Mouse (Mus musculus): ENCODE measurements around the gene Phldb2.

DNA sequence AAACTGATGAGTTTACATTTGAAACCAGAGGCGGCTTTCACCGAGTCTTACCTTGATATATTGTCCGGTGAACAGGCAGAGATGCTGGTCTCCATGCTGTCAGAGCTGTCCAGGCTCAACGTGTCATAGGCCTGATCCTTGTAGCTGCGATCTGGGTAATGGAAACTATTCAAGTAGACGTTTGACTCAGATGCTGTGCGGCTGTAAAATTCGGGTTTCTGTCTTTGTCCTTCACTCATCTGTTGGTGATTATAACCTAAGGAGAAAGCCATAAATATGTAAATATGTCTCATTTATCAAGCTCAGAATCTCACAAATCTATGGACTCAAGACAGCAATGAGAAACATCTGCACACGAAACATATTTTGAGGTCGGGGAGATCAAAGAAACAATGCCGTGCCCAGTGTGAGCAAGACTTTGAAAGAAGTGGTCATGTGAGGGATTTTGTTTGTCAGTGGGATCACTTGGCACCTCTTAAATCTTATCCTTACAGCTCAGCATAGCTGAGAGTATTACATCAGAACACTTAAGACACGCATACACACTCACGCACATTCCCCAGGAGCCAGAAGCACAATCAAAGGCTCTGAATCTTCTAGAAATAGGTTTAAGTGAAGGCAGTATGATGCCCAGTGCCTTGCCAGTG is 190.4 kb downstream of the Phldb2 start:
- TF ChIP-seq FOSL1 (IDR thresholded peaks at IDR 0.05; ENCODE audit: insufficient read depth, low read length, poor library complexity, severe bottlenecking), result no peak
- no peak for TF ChIP-seq CTCF (IDR thresholded peaks at IDR 0.05; ENCODE audit: control insufficient read depth, insufficient read depth, insufficient read length)
- no peak for TF ChIP-seq MAX (IDR thresholded peaks at IDR 0.05)
- no peak for TF ChIP-seq USF1 (IDR thresholded peaks at IDR 0.05; ENCODE audit: low read depth)
- TF ChIP-seq MYOG (IDR thresholded peaks at IDR 0.05; ENCODE audit: control insufficient read depth, extremely low read depth, insufficient read length), result no peak
- TF ChIP-seq MYOD1 (IDR thresholded peaks at IDR 0.05; ENCODE audit: control insufficient read depth, insufficient read length, low read depth), result no peak
- TF ChIP-seq CEBPB (IDR thresholded peaks at IDR 0.05; ENCODE audit: low read depth), result no peak
